Mouse (Mus musculus) bone marrow macrophage, adult 2 months (primary cell): ENCODE results near the gene Pawr.

Experiments used
- CTCF ChIP-seq: IDR thresholded peaks from 2 replicates; pipeline ENCODE4 v1.5.1; 2012; ENCODE audit warnings: low read depth, mild to moderate bottlenecking, low read length, moderate library complexity
- POLR2A ChIP-seq: IDR thresholded peaks from 2 replicates; pipeline ENCODE4 v1.6.1; 2012; ENCODE audit warnings: mild to moderate bottlenecking, low read depth, low read length, borderline replicate concordance

GRCm38 (mm10) chr10:108329771-108330170 is 2.1 kb upstream of the Pawr start:
- no peak for TF ChIP-seq CTCF
- TF ChIP-seq POLR2A, result no peak
